Mouse (Mus musculus) CD8-positive naive resting alpha-beta T cell, adult 57 days (primary cell): ENCODE results near the gene Bace2. TPM values are rescaled to one million over a fixed set of nuclear protein-coding genes. Genes with fewer than 3 reads are reported as not detected.

Experiments
- total RNA-seq: library from RNA; stranded (reverse); gene quantifications from one replicate; pipeline ENCODE4 v1.2.4, GENCODE M21; 2023

Bace2 gene
- not detected for total RNA-seq

DNA sequence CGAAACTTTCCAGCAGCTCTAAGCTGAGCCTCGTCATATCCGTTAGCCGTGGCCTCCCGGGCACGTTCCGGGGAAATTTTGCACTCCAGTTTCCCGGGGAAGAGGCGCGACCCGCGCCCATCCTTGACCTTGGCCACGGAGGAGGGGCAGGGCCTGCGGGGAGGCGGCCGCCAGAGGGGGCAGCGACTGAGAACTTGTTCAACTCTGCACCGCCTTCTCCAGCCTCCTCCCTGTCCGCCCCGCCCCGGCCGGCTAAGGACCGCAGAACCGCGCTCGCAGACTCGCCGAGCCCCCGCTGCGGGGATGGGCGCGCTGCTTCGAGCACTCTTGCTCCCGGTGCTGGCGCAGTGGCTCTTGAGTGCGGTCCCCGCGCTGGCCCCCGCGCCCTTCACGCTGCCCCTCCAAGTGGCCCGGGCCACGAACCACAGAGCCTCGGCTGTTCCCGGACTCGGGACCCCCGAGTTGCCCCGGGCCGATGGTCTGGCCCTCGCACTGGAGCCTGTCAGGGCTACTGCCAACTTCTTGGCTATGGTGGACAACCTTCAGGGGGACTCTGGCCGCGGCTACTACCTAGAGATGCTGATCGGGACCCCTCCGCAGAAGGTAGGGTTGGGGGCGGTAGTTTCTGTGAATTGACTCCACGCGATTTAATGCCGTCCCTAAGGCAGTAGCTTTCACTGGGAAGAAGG, at the start of gene Bace2:
Bace2 (plus strand) TSS at position 244 of the 689 bp plus-strand sequence.

DNA sequence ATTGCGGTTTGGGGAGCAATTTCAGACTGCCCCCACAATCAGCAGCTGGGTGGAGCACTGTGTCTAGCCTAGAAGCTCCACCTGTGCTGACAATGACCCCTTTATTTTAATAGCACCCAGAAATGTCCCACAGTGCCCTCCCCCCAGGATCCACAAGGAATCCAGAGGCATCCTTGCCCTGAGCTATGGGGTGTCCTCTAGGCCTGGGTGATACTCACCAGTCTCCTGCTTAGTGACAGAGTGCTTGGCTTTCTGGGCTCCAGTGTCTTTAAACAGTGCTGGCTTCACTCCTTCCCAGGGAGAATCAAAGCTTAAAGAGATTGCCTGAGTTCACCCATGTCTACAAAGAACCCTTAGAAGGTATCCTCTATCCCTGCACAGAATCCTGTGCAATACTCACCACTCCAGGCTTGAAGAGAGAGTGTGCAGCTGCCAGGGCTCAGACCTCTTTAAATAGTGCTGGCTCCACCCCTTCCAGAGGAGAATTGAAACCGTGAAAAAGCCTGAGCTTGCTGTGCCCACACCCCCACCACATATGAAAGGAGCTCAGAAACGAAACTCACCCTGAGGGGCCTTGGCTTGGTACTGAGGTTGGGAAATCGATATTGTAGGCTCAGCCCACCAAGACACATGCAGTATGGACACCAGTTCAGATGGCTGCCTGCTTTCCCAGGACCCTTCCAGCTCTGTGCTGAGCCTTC, 106.1 kb downstream of the Bace2 start, which contains the start of gene Mx1:
Mx1 (minus strand) TSS at position 427 of the 701 bp plus-strand sequence.

Other genes starting within 250 kb of the Bace2 start
- gene Dscam, start 186.0 kb upstream of the Bace2 start, total RNA-seq, result 0.80 TPM
- 36.5 TPM for gene Mx1, start 106.2 kb downstream of the Bace2 start, total RNA-seq
- 0.77 TPM for gene Fam3b, start 158.1 kb downstream of the Bace2 start, total RNA-seq